ENCODE assay signal across 28 mouse cellular contexts in genomic region chr19:60199152-60199551, GRCm38 (mm10).
"Had no signal": no experiment of that assay in that cellular context is flagged by ENCODE, and none has a peak within 500 bp of the region (broad histone marks: within the 10 kb centered on the region; RNA-seq: fewer than 3 reads in every experiment).

No protein-coding gene starts in this region.

- H3K9ac ChIP-seq: limb, embryonic 12.5 days; limb, embryonic 13.5 days; limb, embryonic 15.5 days; liver, embryonic 12.5 days; liver, embryonic 13.5 days; liver, embryonic 14.5 days; liver, embryonic 15.5 days; liver, postnatal 0 days; lung, embryonic 14.5 days; lung, embryonic 15.5 days; midbrain, embryonic 12.5 days; midbrain, embryonic 13.5 days; midbrain, embryonic 15.5 days; neural tube, embryonic 12.5 days had no signal

- H3K9me3 ChIP-seq: limb, embryonic 10.5 days; limb, embryonic 12.5 days; limb, embryonic 13.5 days; limb, embryonic 15.5 days; liver, embryonic 12.5 days; liver, embryonic 13.5 days; liver, embryonic 15.5 days; lung, embryonic 15.5 days; megakaryocyte, embryonic 14.5 days; midbrain, embryonic 10.5 days; midbrain, embryonic 12.5 days; midbrain, embryonic 13.5 days; midbrain, embryonic 15.5 days; neural tube, embryonic 12.5 days had no signal

- H3K4me3 ChIP-seq: limb, embryonic 10.5 days; limb, embryonic 12.5 days; limb, embryonic 13.5 days; limb, embryonic 15.5 days; liver, embryonic 12.5 days; liver, embryonic 13.5 days; liver, embryonic 15.5 days; lung, embryonic 15.5 days; megakaryocyte, embryonic 14.5 days; midbrain, embryonic 10.5 days; midbrain, embryonic 12.5 days; midbrain, embryonic 13.5 days; midbrain, embryonic 15.5 days; myocyte; neural tube, embryonic 12.5 days had no signal

- H3K27ac ChIP-seq: limb, embryonic 10.5 days; limb, embryonic 12.5 days; limb, embryonic 13.5 days; limb, embryonic 15.5 days; liver, embryonic 12.5 days; liver, embryonic 13.5 days; liver, embryonic 14.5 days; liver, embryonic 15.5 days; lung, embryonic 15.5 days; macrophage; midbrain, embryonic 10.5 days; midbrain, embryonic 13.5 days; midbrain, embryonic 15.5 days; neural tube, embryonic 12.5 days had no signal

- H3K4me1 ChIP-seq: liver, embryonic 13.5 days; liver, embryonic 15.5 days; lung, embryonic 15.5 days had no signal

- H3K36me3 ChIP-seq: midbrain, embryonic 15.5 days; neural tube, embryonic 12.5 days had no signal

- DNase-seq: left cerebral cortex, postnatal 4 days; liver; liver, embryonic 13.5 days; liver, postnatal 0 days; lung, adult 18-20 months; lung, adult 2 months; lung, embryonic 14.5 days; lung, postnatal 10 days; lung, postnatal 14 days; lung, postnatal 36 days; lung, postnatal 4 days; midbrain, embryonic 14.5 days had no signal

- H3K27me3 ChIP-seq: limb, embryonic 12.5 days; limb, embryonic 13.5 days; limb, embryonic 15.5 days; liver, embryonic 12.5 days; liver, embryonic 13.5 days; liver, embryonic 15.5 days; lung, embryonic 15.5 days; megakaryocyte, embryonic 14.5 days; midbrain, embryonic 12.5 days; midbrain, embryonic 13.5 days; midbrain, embryonic 15.5 days; neural tube, embryonic 12.5 days had no signal
